8 mouse cellular contexts compared by ENCODE assay signal in genomic region chr11:53308251-53308864, GRCm38 (mm10). TPM values are rescaled to one million over a fixed set of nuclear protein-coding genes. Genes with fewer than 3 reads are reported as not detected.
DNase-seq lines count a peak whose midpoint lies in the region; ATAC-seq and TF ChIP-seq lines count a peak whose summit lies in the region.

No protein-coding gene starts in this region.

- no peaks in the 10 kb centered on the region for H3K9me3 ChIP-seq in heart, embryonic 11.5 days (replicated peaks; ENCODE audit: control insufficient read depth, low read length)
- H3K9me3 ChIP-seq in hindbrain, postnatal 0 days (ENCODE audit: low read length), result no peaks in the 10 kb centered on the region

- DNase-seq in urinary bladder, postnatal 14 days (ENCODE audit: low spot score), result peak; percentile 64
- DNase-seq in urinary bladder, postnatal 10 days (ENCODE audit: low spot score), result no peak
- peak; percentile 68 for DNase-seq in large intestine, adult 2 months (ENCODE audit: low read depth, low spot score)
- DNase-seq in skeletal muscle tissue, adult 2 months (ENCODE audit: low read depth, low spot score), result peak; percentile 70
- DNase-seq in thymus, postnatal 4 days, result no peak
- no peak for DNase-seq in hindbrain, postnatal 0 days (ENCODE audit: low spot score)

- no peak for TF ChIP-seq CTCF in hindbrain, postnatal 0 days (IDR thresholded peaks at IDR 0.05; ENCODE audit: low read depth)

- peak overlapping the region; percentile 28; the same call in 1 of the 2 replicates for H3K9ac ChIP-seq in heart, embryonic 11.5 days (ENCODE audit: low read depth, low read length)
- H3K9ac ChIP-seq in hindbrain, postnatal 0 days (replicated peaks; ENCODE audit: low read length), result no peak overlapping the region

- H3K36me3 ChIP-seq in heart, embryonic 11.5 days (ENCODE audit: control insufficient read depth, insufficient read depth, low read length), result no peaks in the 10 kb centered on the region
- no peaks in the 10 kb centered on the region for H3K36me3 ChIP-seq in hindbrain, postnatal 0 days (ENCODE audit: insufficient read depth, low read length)

- H3K27ac ChIP-seq in heart, embryonic 11.5 days (ENCODE audit: low read depth, low read length), result peak overlapping the region; percentile 71
- no peak overlapping the region; the same call in 1 of the 2 replicates for H3K27ac ChIP-seq in hindbrain, postnatal 0 days

- no peaks in the 10 kb centered on the region for H3K27me3 ChIP-seq in heart, embryonic 11.5 days (ENCODE audit: control insufficient read depth, insufficient read depth, low read length)
- no peaks in the 10 kb centered on the region for H3K27me3 ChIP-seq in hindbrain, postnatal 0 days (ENCODE audit: insufficient read depth, low read length)

- H3K4me1 ChIP-seq in heart, embryonic 11.5 days (ENCODE audit: control insufficient read depth, insufficient read depth, low read length), result peaks cover 19% of the 10 kb centered on the region
- no peaks in the 10 kb centered on the region for H3K4me1 ChIP-seq in hindbrain, postnatal 0 days (ENCODE audit: insufficient read depth, low read length)

- no peak overlapping the region for H3K4me3 ChIP-seq in heart, embryonic 11.5 days (ENCODE audit: low read depth, low read length)
- no peak overlapping the region for H3K4me3 ChIP-seq in hindbrain, postnatal 0 days (ENCODE audit: low read length)

- no peak overlapping the region for H3K4me2 ChIP-seq in heart, embryonic 11.5 days
- no peak overlapping the region for H3K4me2 ChIP-seq in hindbrain, postnatal 0 days (ENCODE audit: low read depth, low read length)

- ATAC-seq in heart, embryonic 11.5 days (replicated peaks; ENCODE audit: insufficient number of reproducible peaks, low FRiP score, low TSS enrichment), result no peak
- no peak for ATAC-seq in activated CD4-positive, CD25-positive, alpha-beta regulatory T cell, adult 4 months
- ATAC-seq in hindbrain, postnatal 0 days, result no peak

RNA-seq across cellular contexts. Expression of gene Hspa4, which starts 8.1 kb away (rescaled TPM):
- 84.1 and 101 TPM in 2 replicates for polyA plus RNA-seq in heart, embryonic 11.5 days (2014; fragmentation: Nextera tagmentation; extraction: Ambion mirVana)
- polyA plus RNA-seq in large intestine, adult 2 months (2012; rRNA removed), result 16.4 and 23.4 TPM in 2 replicates
- 10 to 100 TPM; 22.3 to 33.7 TPM for polyA plus RNA-seq in activated CD4-positive, CD25-positive, alpha-beta regulatory T cell, adult 4 months (2017; shearing (Covaris generic))
- 79.4 and 92.9 TPM in 2 replicates for total RNA-seq in hindbrain, postnatal 0 days (2014; rRNA removed)
- 50.8 and 54.2 TPM in 2 replicates for polyA plus RNA-seq in hindbrain, postnatal 0 days (2015; fragmentation: Nextera tagmentation; extraction: Ambion mirVana)

RNA-seq across cellular contexts. Expression of gene Zcchc10, which starts 16.1 kb away (rescaled TPM):
- polyA plus RNA-seq in heart, embryonic 11.5 days (2014; fragmentation: Nextera tagmentation; extraction: Ambion mirVana), result 21.3 and 24.9 TPM in 2 replicates
- 3.2 and 3.3 TPM in 2 replicates for polyA plus RNA-seq in large intestine, adult 2 months (2012; rRNA removed)
- 10 to 100 TPM; 25.2 to 27.5 TPM for polyA plus RNA-seq in activated CD4-positive, CD25-positive, alpha-beta regulatory T cell, adult 4 months (2017; shearing (Covaris generic))
- 0.89 TPM in 1 of 2 replicates, not detected in the other for total RNA-seq in hindbrain, postnatal 0 days (2014; rRNA removed)
- polyA plus RNA-seq in hindbrain, postnatal 0 days (2015; fragmentation: Nextera tagmentation; extraction: Ambion mirVana), result 13.6 and 14.9 TPM in 2 replicates

RNA-seq across cellular contexts. Expression of gene Aff4, which starts 42.3 kb away (rescaled TPM):
- polyA plus RNA-seq in heart, embryonic 11.5 days (2014; fragmentation: Nextera tagmentation; extraction: Ambion mirVana), result 29.3 and 54.4 TPM in 2 replicates
- 6.9 and 13.6 TPM in 2 replicates for polyA plus RNA-seq in large intestine, adult 2 months (2012; rRNA removed)
- polyA plus RNA-seq in activated CD4-positive, CD25-positive, alpha-beta regulatory T cell, adult 4 months (2017; shearing (Covaris generic)), result 10 to 100 TPM in 1 of 2 experiments, 1 to 10 TPM in 1; 9.6 to 16.4 TPM
- 87.1 and 91.0 TPM in 2 replicates for total RNA-seq in hindbrain, postnatal 0 days (2014; rRNA removed)
- 109 and 111 TPM in 2 replicates for polyA plus RNA-seq in hindbrain, postnatal 0 days (2015; fragmentation: Nextera tagmentation; extraction: Ambion mirVana)

Comparison
In these comparisons a context has a peak if more than half of its experiments do, and no peak if none do; other contexts are left out.
1. DNase-seq: peak in urinary bladder, postnatal 14 days (single experiment), large intestine, adult 2 months (single experiment) and skeletal muscle tissue, adult 2 months (single experiment); none in urinary bladder, postnatal 10 days (single experiment), thymus, postnatal 4 days (single experiment) and hindbrain, postnatal 0 days (single experiment).